Mouse (Mus musculus): ENCODE data around the gene Zbtb9.

GRCm38 (mm10) chr17:27023342-27023741, 50.4 kb downstream of the Zbtb9 start:
- TF ChIP-seq CTCF (IDR thresholded peaks at IDR 0.05; ENCODE audit: low read depth) = no peak
- TF ChIP-seq EP300 (IDR thresholded peaks at IDR 0.05; ENCODE audit: low read depth) = no peak

All from liver, embryonic 14.5 days (tissue).